Mouse (Mus musculus) ES-E14 (cell line): ENCODE results near the gene Zfp266.

Experiments used
- MAFK ChIP-seq: IDR thresholded peaks from 2 replicates; pipeline ENCODE4 v1.6.1; 2014; ENCODE audit warnings: mild to moderate bottlenecking, low read depth, low read length, inconsistent platforms; ENCODE audit not compliant: insufficient read depth
- ZC3H11A ChIP-seq: IDR thresholded peaks from 2 replicates; pipeline ENCODE4 v1.6.1; 2012; ENCODE audit warnings: low read depth, mild to moderate bottlenecking, inconsistent platforms, low read length, borderline replicate concordance
- ZNF384 ChIP-seq: IDR thresholded peaks from 2 replicates; pipeline ENCODE4 v1.6.1; 2012; ENCODE audit warnings: low read depth, low read length, inconsistent platforms

GRCm38 (mm10) chr9:20479396-20479795, 41.8 kb downstream of the Zfp266 start:
- TF ChIP-seq ZC3H11A, result no peak
- no peak for TF ChIP-seq MAFK
- TF ChIP-seq ZNF384, result no peak
